Mouse (Mus musculus): ENCODE results near the gene Cyp2c29. TPM values are rescaled to one million over a fixed set of nuclear protein-coding genes. Genes with fewer than 3 reads are reported as not detected.

The Cyp2c29 gene
- total RNA-seq (2023), result not detected

DNA sequence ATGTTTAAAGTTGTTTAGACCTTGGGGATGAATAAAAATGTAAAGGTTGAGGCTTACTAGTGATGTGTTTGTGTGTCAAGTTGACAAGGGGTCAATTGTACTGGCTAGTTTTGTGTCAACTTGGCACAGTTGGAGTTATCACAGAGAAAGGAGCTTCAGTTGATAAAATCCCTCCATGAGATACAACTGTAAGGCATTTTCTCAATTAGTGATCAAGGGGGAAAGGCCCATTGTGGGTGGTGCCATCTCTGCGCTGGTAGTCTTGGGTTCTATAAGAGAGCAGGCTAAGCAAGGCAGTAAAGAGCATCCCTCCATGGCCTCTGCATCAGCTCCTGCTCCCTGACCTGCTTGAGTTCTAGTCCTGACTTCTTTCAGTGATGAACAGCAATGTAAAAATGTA is at the start of gene Cyp2c29:
Cyp2c29 (plus strand) TSS at position 301 of the 400 bp plus-strand sequence.

Other genes with a start within 250 kb of the Cyp2c29 start
- not detected for gene Cyp2c65, start 208.4 kb upstream of the Cyp2c29 start, total RNA-seq (2023)
- gene Cyp2c66, start 155.5 kb upstream of the Cyp2c29 start, total RNA-seq (2023), result not detected
- gene Cyp2c38, start 193.7 kb downstream of the Cyp2c29 start, total RNA-seq (2023), result not detected
- gene Cyp2c39, start 241.5 kb downstream of the Cyp2c29 start, total RNA-seq (2023), result not detected

Measured in CD4-positive naive resting alpha-beta T cell, adult 76 days (primary cell).